ENCODE assay signal across 8 mouse cellular contexts in genomic region chr2:157564723-157565122, GRCm38 (mm10). TPM values are rescaled to one million over a fixed set of nuclear protein-coding genes. Genes with fewer than 3 reads are reported as not detected.
DNase-seq lines count a peak whose midpoint lies in the region; ATAC-seq lines count a peak whose summit lies in the region.

No protein-coding gene starts in this region.

- DNase-seq in kidney, adult 11 months: no peak
- no peak for DNase-seq in embryonic facial prominence, embryonic 11.5 days (ENCODE audit: low spot score)
- DNase-seq in right cerebral cortex, adult 18-20 months: no peak
- DNase-seq in right cerebral cortex, adult 2 months (ENCODE audit: low spot score in 2 of 2): no peak
- DNase-seq in gastrocnemius, adult 8-10 months (ENCODE audit: low spot score in 2 of 2): no peak

- H3K27ac ChIP-seq in kidney, embryonic 16.5 days (ENCODE audit: low read length): no peak overlapping the region
- H3K27ac ChIP-seq in embryonic facial prominence, embryonic 11.5 days (replicated peaks; ENCODE audit: low read depth, low read length): no peak overlapping the region
- H3K27ac ChIP-seq in hindbrain, embryonic 15.5 days (replicated peaks): no peak overlapping the region
- peak overlapping the region; percentile 95 for H3K27ac ChIP-seq in midbrain, embryonic 16.5 days (ENCODE audit: low read length)

- H3K36me3 ChIP-seq in kidney, embryonic 16.5 days (ENCODE audit: insufficient read depth, low read length): peaks cover 31% of the 10 kb centered on the region
- peaks cover 9% of the 10 kb centered on the region for H3K36me3 ChIP-seq in embryonic facial prominence, embryonic 11.5 days (replicated peaks; ENCODE audit: control insufficient read depth, insufficient read depth, low read depth, low read length)
- peaks cover 19% of the 10 kb centered on the region for H3K36me3 ChIP-seq in hindbrain, embryonic 15.5 days
- H3K36me3 ChIP-seq in midbrain, embryonic 16.5 days (ENCODE audit: control insufficient read depth, insufficient read depth, low read length): peaks cover 21% of the 10 kb centered on the region

- H3K4me2 ChIP-seq in kidney, embryonic 16.5 days (replicated peaks; ENCODE audit: low read depth, low read length): peak overlapping the region; percentile 89; the same call in 1 of the 2 replicates
- H3K4me2 ChIP-seq in embryonic facial prominence, embryonic 11.5 days (ENCODE audit: low read depth, low read length): peak overlapping the region; percentile 79
- peak overlapping the region; percentile 72 for H3K4me2 ChIP-seq in hindbrain, embryonic 15.5 days
- peak overlapping the region; percentile 68 for H3K4me2 ChIP-seq in midbrain, embryonic 16.5 days (ENCODE audit: low read length)

- H3K4me1 ChIP-seq in kidney, embryonic 16.5 days (ENCODE audit: insufficient read depth, low read length): peaks cover 23% of the 10 kb centered on the region
- H3K4me1 ChIP-seq in embryonic facial prominence, embryonic 11.5 days (ENCODE audit: control insufficient read depth, insufficient read depth, low read length): no peaks in the 10 kb centered on the region; the same call in 1 of the 2 replicates
- H3K4me1 ChIP-seq in hindbrain, embryonic 15.5 days (replicated peaks): peaks cover 43% of the 10 kb centered on the region
- H3K4me1 ChIP-seq in midbrain, embryonic 16.5 days (ENCODE audit: control insufficient read depth, insufficient read depth, low read length): peaks cover 34% of the 10 kb centered on the region

- peaks cover 16% of the 10 kb centered on the region for H3K9me3 ChIP-seq in kidney, embryonic 16.5 days (ENCODE audit: low read length)
- peaks cover 10% of the 10 kb centered on the region; the same call in 1 of the 2 replicates for H3K9me3 ChIP-seq in embryonic facial prominence, embryonic 11.5 days (replicated peaks; ENCODE audit: control insufficient read depth, low read length)
- peaks cover 1% of the 10 kb centered on the region; the same call in 1 of the 2 replicates for H3K9me3 ChIP-seq in hindbrain, embryonic 15.5 days
- peaks cover 7% of the 10 kb centered on the region for H3K9me3 ChIP-seq in midbrain, embryonic 16.5 days (replicated peaks; ENCODE audit: control insufficient read depth, low read length, poor library complexity, severe bottlenecking)

- 0 out of 2 replicates have a peak overlapping the region, but pooled peaks have one; percentile 93 for H3K9ac ChIP-seq in kidney, embryonic 16.5 days (replicated peaks; ENCODE audit: low read length)
- no peak overlapping the region for H3K9ac ChIP-seq in embryonic facial prominence, embryonic 11.5 days (replicated peaks; ENCODE audit: low read length)
- H3K9ac ChIP-seq in hindbrain, embryonic 15.5 days: peak overlapping the region; percentile 98
- H3K9ac ChIP-seq in midbrain, embryonic 16.5 days (ENCODE audit: low read depth, low read length): 0 out of 2 replicates have a peak overlapping the region, but pooled peaks have one; percentile 25

- H3K27me3 ChIP-seq in kidney, embryonic 16.5 days (ENCODE audit: insufficient read depth, low read length): no peaks in the 10 kb centered on the region
- no peaks in the 10 kb centered on the region for H3K27me3 ChIP-seq in embryonic facial prominence, embryonic 11.5 days (ENCODE audit: control insufficient read depth, insufficient read depth, low read length)
- H3K27me3 ChIP-seq in hindbrain, embryonic 15.5 days: no peaks in the 10 kb centered on the region
- H3K27me3 ChIP-seq in midbrain, embryonic 16.5 days (ENCODE audit: control insufficient read depth, insufficient read depth, low read depth, low read length): no peaks in the 10 kb centered on the region

- H3K4me3 ChIP-seq in kidney, embryonic 16.5 days (ENCODE audit: low read length): peak overlapping the region; percentile 95; the same call in 1 of the 2 replicates
- H3K4me3 ChIP-seq in embryonic facial prominence, embryonic 11.5 days (ENCODE audit: low read depth, low read length): peak overlapping the region; percentile 99
- peak overlapping the region; percentile 95 for H3K4me3 ChIP-seq in hindbrain, embryonic 15.5 days
- peak overlapping the region; percentile 88 for H3K4me3 ChIP-seq in midbrain, embryonic 16.5 days (ENCODE audit: low read depth, low read length)

- no peak for ATAC-seq in kidney, embryonic 16.5 days (ENCODE audit: low FRiP score, low TSS enrichment)
- no peak for ATAC-seq in embryonic facial prominence, embryonic 11.5 days (replicated peaks; ENCODE audit: insufficient number of reproducible peaks, low FRiP score, low TSS enrichment, low read depth)
- ATAC-seq in hindbrain, embryonic 15.5 days (ENCODE audit: low FRiP score, low read depth): no peak
- no peak for ATAC-seq in midbrain, embryonic 16.5 days

- 76% methylated on average over 4 of the region's 4 CpGs for WGBS in kidney, embryonic 16.5 days
- 74% methylated on average over 4 of the region's 4 CpGs for WGBS in embryonic facial prominence, embryonic 11.5 days
- 78% methylated on average over 4 of the region's 4 CpGs for WGBS in hindbrain, embryonic 15.5 days
- WGBS in midbrain, embryonic 16.5 days: 77% methylated on average over 4 of the region's 4 CpGs

RNA-seq across cellular contexts. Expression of gene Nnat, which starts 4.8 kb away (rescaled TPM):
- 227 and 246 TPM in 2 replicates for polyA plus RNA-seq in kidney, embryonic 16.5 days (2015; fragmentation: Nextera tagmentation; extraction: Ambion mirVana)
- polyA plus RNA-seq in embryonic facial prominence, embryonic 11.5 days (2014; fragmentation: Nextera tagmentation; extraction: Ambion mirVana): 1,482 and 1,542 TPM in 2 replicates
- polyA plus RNA-seq in hindbrain, embryonic 15.5 days (2015; fragmentation: Nextera tagmentation; extraction: Ambion mirVana): 6,864 and 7,318 TPM in 2 replicates
- polyA plus RNA-seq in midbrain, embryonic 16.5 days (2015; fragmentation: Nextera tagmentation; extraction: Ambion mirVana): 9,243 and 10,143 TPM in 2 replicates
- total RNA-seq in gastrocnemius, adult 8-10 months (2022): 10 to 100 TPM in 1 of 4 experiments, 1 to 10 TPM in 2, under 1 TPM in 1; 0.87 to 26.8 (median 3.5) TPM

RNA-seq across cellular contexts. Expression of gene Blcap, which starts 6.4 kb away (rescaled TPM):
- polyA plus RNA-seq in kidney, embryonic 16.5 days (2015; fragmentation: Nextera tagmentation; extraction: Ambion mirVana): 55.8 and 60.8 TPM in 2 replicates
- polyA plus RNA-seq in embryonic facial prominence, embryonic 11.5 days (2014; fragmentation: Nextera tagmentation; extraction: Ambion mirVana): 90.2 and 97.9 TPM in 2 replicates
- 249 and 272 TPM in 2 replicates for polyA plus RNA-seq in hindbrain, embryonic 15.5 days (2015; fragmentation: Nextera tagmentation; extraction: Ambion mirVana)
- 357 and 363 TPM in 2 replicates for polyA plus RNA-seq in midbrain, embryonic 16.5 days (2015; fragmentation: Nextera tagmentation; extraction: Ambion mirVana)
- total RNA-seq in gastrocnemius, adult 8-10 months (2022): 10 to 100 TPM; 28.7 to 37.0 (median 33.3) TPM
